Mouse (Mus musculus) thymus, adult 2 months (tissue): ENCODE data around the gene B3galt6. TPM values are rescaled to one million over a fixed set of nuclear protein-coding genes. Genes with fewer than 3 reads are reported as not detected.

Source experiments
- DNase-seq: peaks from one replicate; pipeline ENCODE4 v3.0.0; 2021
- H3K27ac ChIP-seq: fragments of 200-500 bp; 2 replicates; pipeline ENCODE4 v1.5.1; 2012; ENCODE audit warnings: low read length, control low read depth; ENCODE audit not compliant: control insufficient read depth, insufficient read depth
- H3K27me3 ChIP-seq: fragments of 200-500 bp; 2 replicates; pipeline ENCODE4 v1.6.1; 2012; ENCODE audit warnings: mild to moderate bottlenecking, low read length, moderate library complexity, mixed read lengths; ENCODE audit not compliant: control insufficient read depth, insufficient read depth
- H3K36me3 ChIP-seq: fragments of 200-500 bp; 2 replicates; pipeline ENCODE4 v1.6.1; 2012; ENCODE audit warnings: mild to moderate bottlenecking, low read length, moderate library complexity; ENCODE audit not compliant: control insufficient read depth, insufficient read depth
- H3K4me1 ChIP-seq: fragments of 200-500 bp; replicated peaks from 2 replicates; pipeline ENCODE4 v1.6.1; 2012; ENCODE audit warnings: low read length; ENCODE audit not compliant: control insufficient read depth, insufficient read depth
- H3K4me3 ChIP-seq: fragments of 200-500 bp; 2 replicates; pipeline ENCODE4 v1.5.1; 2012; ENCODE audit warnings: mild to moderate bottlenecking, low read length, control low read depth, moderate library complexity; ENCODE audit not compliant: control insufficient read depth, insufficient read depth
- CTCF ChIP-seq: fragments of 200-500 bp; IDR thresholded peaks from 2 replicates; pipeline ENCODE4 v1.5.1; 2012; ENCODE audit warnings: mild to moderate bottlenecking, control low read depth, low read length, moderate library complexity, borderline replicate concordance; ENCODE audit not compliant: control insufficient read depth, poor library complexity, insufficient read depth; ENCODE audit errors: extremely low read depth
- POLR2A ChIP-seq: fragments of 200-500 bp; IDR thresholded peaks from 2 replicates; pipeline ENCODE4 v1.6.1; 2012; ENCODE audit warnings: mild to moderate bottlenecking, low read length, control low read depth, moderate library complexity; ENCODE audit not compliant: control insufficient read depth, poor library complexity, insufficient read depth; ENCODE audit errors: extremely low read depth
- WGBS: fragments of 180-500 bp; shearing (Covaris S2); methylation state at CpG from one replicate; pipeline ENCODE4 v1.1.7; 2018; 5-methylcytosine and 5-hydroxymethylcytosine counted together
- polyA plus RNA-seq: library from polyadenylated mRNA; depleted of rRNA; stranded (reverse); fragments of >200 nt; gene quantifications from 2 replicates; pipeline ENCODE4 v1.2.3, GENCODE M21; 2012

Gene B3galt6
- polyA plus RNA-seq, 1 experiment = 9.5 TPM

GRCm38 (mm10) chr4:156031255-156031592 lies 38.8 kb upstream of the B3galt6 start:
- Histone ChIP-seq H3K27ac (peak overlapping the region; percentile 91), H3K36me3 (no peaks in the 10 kb centered on the region; the same call in 1 of the 2 replicates), H3K27me3 (no peaks in the 10 kb centered on the region; the same call in 1 of the 2 replicates), H3K4me3 (peak overlapping the region; percentile 37; the same call in 1 of the 2 replicates), H3K4me1 (peaks cover 66% of the 10 kb centered on the region)
- WGBS = 51% methylated on average over 7 of the region's 7 CpGs
- DNase-seq = no peak
- TF ChIP-seq CTCF = no peak
- TF ChIP-seq POLR2A = no peak

GRCm38 (mm10) chr4:156030651-156031118 lies 38.2 kb upstream of the B3galt6 start:
- Histone ChIP-seq H3K36me3 (no peaks in the 10 kb centered on the region; the same call in 1 of the 2 replicates), H3K4me1 (peaks cover 67% of the 10 kb centered on the region), H3K27ac (peak overlapping the region; percentile 91), H3K4me3 (no peak overlapping the region), H3K27me3 (no peaks in the 10 kb centered on the region; the same call in 1 of the 2 replicates)
- no peak for DNase-seq
- no peak for TF ChIP-seq CTCF
- no peak for TF ChIP-seq POLR2A
- WGBS = 66% methylated on average over 9 of the region's 9 CpGs

DNA sequence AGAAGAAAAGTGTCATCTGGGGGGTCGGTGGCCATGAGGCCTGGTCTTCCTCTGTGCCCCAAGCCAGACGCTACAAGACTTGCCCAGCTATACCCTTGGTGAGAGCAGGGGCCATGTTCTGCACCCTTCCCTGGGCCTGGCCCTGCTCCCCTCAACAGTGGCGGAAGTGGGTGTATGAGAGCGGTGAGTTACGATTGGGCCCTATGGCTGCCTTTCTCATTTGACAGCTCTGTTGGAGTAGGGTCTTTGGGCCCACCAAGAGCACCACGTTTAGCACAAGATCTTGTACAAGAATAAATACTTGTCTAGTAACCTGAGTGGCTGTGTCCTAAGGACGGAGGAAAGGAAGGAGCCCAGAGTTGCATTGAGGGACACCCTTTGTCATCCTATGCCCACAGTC lies 36.1 kb upstream of the B3galt6 start:
- Histone ChIP-seq H3K4me1 (peaks cover 53% of the 10 kb centered on the region), H3K36me3 (no peaks in the 10 kb centered on the region; the same call in 1 of the 2 replicates), H3K4me3 (no peak overlapping the region), H3K27ac (no peak overlapping the region), H3K27me3 (no peaks in the 10 kb centered on the region)
- 97% methylated on average over 7 of the region's 7 CpGs for WGBS
- TF ChIP-seq POLR2A (no peak), CTCF (no peak)
- no peak for DNase-seq

GRCm38 (mm10) chr4:156026013-156026412 lies 33.6 kb upstream of the B3galt6 start, which contains the start of gene Tnfrsf18:
Gene Tnfrsf18, plus strand, starts transcription at chr4:156026164.
- no peaks in the 10 kb centered on the region for H3K27me3 ChIP-seq
- no peaks in the 10 kb centered on the region; the same call in 1 of the 2 replicates for H3K36me3 ChIP-seq
- peaks cover 40% of the 10 kb centered on the region for H3K4me1 ChIP-seq
- TF ChIP-seq CTCF (no peak), POLR2A (no peak)
- H3K27ac ChIP-seq = peak within 1 kb of the TSS; percentile 75
- H3K4me3 ChIP-seq = peak within 1 kb of the TSS; percentile 78
- peak; percentile 76 for DNase-seq
- 0% methylated on average over 4 of the region's 4 CpGs for WGBS

DNA sequence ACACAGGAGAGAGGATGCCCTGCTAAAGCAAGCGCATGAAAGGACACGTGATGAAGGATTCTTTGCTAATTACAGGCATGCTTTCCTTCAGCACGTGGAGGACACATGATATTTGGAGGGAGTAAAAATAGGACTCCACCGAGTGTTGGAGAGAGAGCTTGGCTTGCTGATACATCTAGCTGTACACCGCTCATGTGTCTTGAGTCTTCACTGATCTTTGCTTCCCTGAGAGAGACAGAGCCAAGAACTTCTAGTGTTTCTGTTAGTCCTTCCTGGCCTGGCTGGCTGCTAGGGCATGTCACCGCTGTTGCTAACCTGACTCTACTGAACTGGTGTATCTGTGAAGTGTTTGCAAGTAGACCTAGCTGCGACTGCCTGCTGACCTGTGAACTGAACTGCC lies 31.7 kb upstream of the B3galt6 start:
- Histone ChIP-seq H3K4me1 (peaks cover 33% of the 10 kb centered on the region), H3K27me3 (no peaks in the 10 kb centered on the region), H3K36me3 (no peaks in the 10 kb centered on the region; the same call in 1 of the 2 replicates), H3K27ac (no peak overlapping the region), H3K4me3 (no peak overlapping the region)
- TF ChIP-seq CTCF = no peak
- no peak for TF ChIP-seq POLR2A
- WGBS = 93% methylated on average over 7 of the region's 7 CpGs
- no peak for DNase-seq

GRCm38 (mm10) chr4:156023520-156023919 lies 31.1 kb upstream of the B3galt6 start:
- H3K27ac ChIP-seq = no peak overlapping the region
- peak; percentile 42 for DNase-seq
- no peak for TF ChIP-seq CTCF
- no peak for TF ChIP-seq POLR2A
- H3K4me1 ChIP-seq = peaks cover 33% of the 10 kb centered on the region
- H3K27me3 ChIP-seq = no peaks in the 10 kb centered on the region
- 78% methylated on average over 9 of the region's 9 CpGs for WGBS
- H3K36me3 ChIP-seq = no peaks in the 10 kb centered on the region; the same call in 1 of the 2 replicates
- H3K4me3 ChIP-seq = no peak overlapping the region
